Mouse (Mus musculus) left cerebral cortex, postnatal 36 days (tissue): ENCODE measurements around the gene Gm14226. TPM values are rescaled to one million over a fixed set of nuclear protein-coding genes. Genes with fewer than 3 reads are reported as not detected.

Experiments
- total RNA-seq, 2 experiments: library from RNA; stranded (reverse); gene quantifications; 2 replicates each; pipeline ENCODE4 v1.2.3; 2021

Gm14226 gene
- total RNA-seq, 2 experiments from 2014 or later, result 0.10 to 0.11 TPM

Other genes with a start within 250 kb of the Gm14226 start
- gene Gm14214, start 248.2 kb upstream of the Gm14226 start, total RNA-seq, result not detected
- gene Raly, start 227.2 kb upstream of the Gm14226 start, total RNA-seq, result 100 to 1,000 TPM in 1 of 2 experiments, 10 to 100 TPM in 1; 99.7 to 112 TPM
- not detected for gene a, start 226.9 kb upstream of the Gm14226 start, total RNA-seq
- gene Eif2s2, start 125.3 kb upstream of the Gm14226 start, total RNA-seq, result 10 to 100 TPM; 45.5 to 49.9 TPM
- gene Ahcy, start 56.2 kb downstream of the Gm14226 start, total RNA-seq, result 10 to 100 TPM; 12.2 to 14.1 TPM
- gene Itch, start 115.2 kb downstream of the Gm14226 start, total RNA-seq, result 10 to 100 TPM; 48.8 to 55.2 TPM
- gene Dynlrb1, start 218.3 kb downstream of the Gm14226 start, total RNA-seq, result 100 to 1,000 TPM; 292 to 339 TPM